Mouse (Mus musculus) small intestine, adult 2 months (tissue): ENCODE results near the gene Csrnp1. TPM values are rescaled to one million over a fixed set of nuclear protein-coding genes. Genes with fewer than 3 reads are reported as not detected.

Source experiments
- H3K27ac ChIP-seq: fragments of 200-500 bp; 2 replicates; pipeline ENCODE4 v1.5.1; 2012; ENCODE audit warnings: low read depth, low read length, control low read depth, inconsistent platforms; ENCODE audit not compliant: insufficient read depth
- H3K27me3 ChIP-seq: fragments of 200-500 bp; 2 replicates; pipeline ENCODE4 v1.6.1; 2012; ENCODE audit warnings: mild to moderate bottlenecking, moderate library complexity, low read length, inconsistent platforms; ENCODE audit not compliant: control insufficient read depth, insufficient read depth
- H3K36me3 ChIP-seq: fragments of 200-500 bp; 2 replicates; pipeline ENCODE4 v1.6.1; 2012; ENCODE audit warnings: mild to moderate bottlenecking, low read length, control low read depth, inconsistent platforms; ENCODE audit not compliant: control insufficient read depth, insufficient read depth
- H3K4me1 ChIP-seq: fragments of 200-500 bp; 2 replicates; pipeline ENCODE4 v1.6.1; 2012; ENCODE audit warnings: low read length, inconsistent platforms, mixed read lengths; ENCODE audit not compliant: control insufficient read depth, insufficient read depth, insufficient read length
- H3K4me3 ChIP-seq: fragments of 200-500 bp; 2 replicates; pipeline ENCODE4 v1.5.1; 2012; ENCODE audit warnings: low read depth, mild to moderate bottlenecking, control low read depth, inconsistent platforms, low read length, moderate library complexity
- CTCF ChIP-seq: fragments of 200-500 bp; IDR thresholded peaks from 2 replicates; pipeline ENCODE4 v1.5.1; 2012; ENCODE audit warnings: low read depth, mild to moderate bottlenecking, control low read depth, inconsistent platforms, low read length, moderate library complexity, mixed read lengths; ENCODE audit not compliant: insufficient replicate concordance, insufficient read length; ENCODE audit errors: extremely low read depth
- POLR2A ChIP-seq: fragments of 200-500 bp; IDR thresholded peaks from 2 replicates; pipeline ENCODE4 v1.6.1; 2012; ENCODE audit warnings: low read depth, mild to moderate bottlenecking, control low read depth, inconsistent platforms, low read length, moderate library complexity
- WGBS: fragments of 180-500 bp; shearing (Covaris S2); methylation state at CpG from one replicate; pipeline ENCODE4 v1.1.7; 2018; 5-methylcytosine and 5-hydroxymethylcytosine counted together
- polyA plus RNA-seq: library from polyadenylated mRNA; depleted of rRNA; stranded (reverse); fragments of >200 nt; gene quantifications from 2 replicates; pipeline ENCODE4 v1.2.3, GENCODE M21; 2012

Csrnp1 gene
- polyA plus RNA-seq, 1 experiment = 28.3 TPM

- no peak overlapping the region for H3K27ac ChIP-seq
- WGBS = under 1% methylated on average over 10 of the region's 10 CpGs
- peak overlapping the region; percentile 50 for H3K4me3 ChIP-seq
- H3K36me3 ChIP-seq = no peaks in the 10 kb centered on the region
- peak; percentile 66; the same call in 1 of the 2 replicates for TF ChIP-seq CTCF
- no peak for TF ChIP-seq POLR2A
- no peaks in the 10 kb centered on the region for H3K27me3 ChIP-seq
- H3K4me1 ChIP-seq = peaks cover 3% of the 10 kb centered on the region; the same call in 1 of the 2 replicates
Measured at GRCm38 (mm10) chr9:120011533-120011932, 27.1 kb upstream of the Csrnp1 start.

DNA sequence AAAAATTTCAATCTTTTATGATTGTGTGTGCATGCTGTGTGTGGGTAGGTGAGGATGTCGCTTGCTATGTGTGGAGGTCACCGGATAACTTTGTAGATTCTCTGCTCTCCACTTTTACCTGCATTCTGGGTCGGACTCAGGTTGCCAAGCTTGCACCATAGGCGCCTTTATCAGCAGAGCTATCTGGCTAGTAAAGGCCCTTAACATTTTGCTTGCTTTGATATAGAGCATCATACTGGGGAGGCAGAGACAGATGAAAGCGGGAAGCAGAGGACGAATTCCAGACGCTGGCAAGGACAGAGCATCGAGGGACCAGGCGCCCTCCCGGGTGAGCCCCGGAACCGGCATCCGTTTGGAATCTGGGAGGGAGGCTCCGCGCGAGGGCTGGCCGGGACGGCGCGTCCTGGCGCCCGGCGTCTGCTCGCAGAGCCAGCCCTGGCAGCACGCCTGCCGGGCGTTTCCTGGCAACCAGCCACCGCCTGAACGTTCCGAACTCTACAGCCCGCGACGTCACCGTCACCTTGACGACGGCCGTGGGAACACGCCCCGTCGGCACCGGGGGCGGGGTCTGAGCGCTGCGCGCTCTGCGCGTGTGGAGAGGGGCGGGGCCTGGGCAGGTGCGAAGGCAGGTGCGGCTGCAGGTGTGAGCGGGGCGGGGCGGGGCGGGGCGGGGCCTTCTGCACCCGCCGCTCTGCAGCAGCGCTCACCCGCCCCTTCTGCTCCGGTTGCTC, 26.5 kb upstream of the Csrnp1 start:
- peak overlapping the region; percentile 64 for H3K27ac ChIP-seq
- peak overlapping the region; percentile 50 for H3K4me3 ChIP-seq
- H3K36me3 ChIP-seq = no peaks in the 10 kb centered on the region
- H3K4me1 ChIP-seq = peaks cover 3% of the 10 kb centered on the region; the same call in 1 of the 2 replicates
- no peak for TF ChIP-seq POLR2A
- TF ChIP-seq CTCF = no peak
- no peaks in the 10 kb centered on the region for H3K27me3 ChIP-seq
- WGBS = 2% methylated on average over 57 of the region's 60 CpGs

- TF ChIP-seq CTCF = no peak
- no peak for TF ChIP-seq POLR2A
- Histone ChIP-seq H3K4me1 (peaks cover 3% of the 10 kb centered on the region; the same call in 1 of the 2 replicates), H3K36me3 (no peaks in the 10 kb centered on the region), H3K4me3 (no peak overlapping the region), H3K27me3 (no peaks in the 10 kb centered on the region), H3K27ac (no peak overlapping the region)
- 89% methylated on average over 3 of the region's 3 CpGs for WGBS
Measured at GRCm38 (mm10) chr9:120009871-120010270, 25.4 kb upstream of the Csrnp1 start.

DNA sequence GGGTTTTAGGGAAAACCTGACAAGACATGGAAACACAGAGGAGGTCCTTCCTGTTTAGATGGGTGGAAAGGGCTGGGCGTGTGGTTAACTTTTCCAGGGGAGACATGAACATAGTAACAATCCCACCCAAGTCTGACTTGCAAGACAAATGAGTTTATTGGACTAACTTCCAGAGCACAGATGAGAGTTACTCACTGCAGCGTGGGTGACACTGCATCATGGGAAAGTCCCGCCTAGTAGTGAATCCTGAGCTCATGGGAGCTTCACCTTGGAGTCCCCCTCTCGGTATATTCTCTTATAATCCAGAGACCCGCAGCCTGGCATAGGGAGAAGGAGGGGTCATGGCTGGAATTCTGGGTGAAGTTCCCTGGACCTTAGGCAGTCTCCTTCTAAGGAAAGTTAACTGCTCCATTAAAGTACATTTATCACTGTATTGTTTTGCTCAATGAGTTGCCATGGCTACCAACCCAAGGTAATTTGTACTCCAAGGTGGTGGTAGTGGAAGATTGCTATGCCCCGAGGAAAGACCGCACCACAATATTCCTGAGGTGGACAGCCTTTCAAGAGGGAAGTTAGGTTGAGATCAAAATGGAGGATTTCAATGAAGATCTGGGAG, 24.9 kb upstream of the Csrnp1 start:
- TF ChIP-seq POLR2A (no peak), CTCF (no peak)
- WGBS = 72% methylated on average over 7 of the region's 7 CpGs

DNA sequence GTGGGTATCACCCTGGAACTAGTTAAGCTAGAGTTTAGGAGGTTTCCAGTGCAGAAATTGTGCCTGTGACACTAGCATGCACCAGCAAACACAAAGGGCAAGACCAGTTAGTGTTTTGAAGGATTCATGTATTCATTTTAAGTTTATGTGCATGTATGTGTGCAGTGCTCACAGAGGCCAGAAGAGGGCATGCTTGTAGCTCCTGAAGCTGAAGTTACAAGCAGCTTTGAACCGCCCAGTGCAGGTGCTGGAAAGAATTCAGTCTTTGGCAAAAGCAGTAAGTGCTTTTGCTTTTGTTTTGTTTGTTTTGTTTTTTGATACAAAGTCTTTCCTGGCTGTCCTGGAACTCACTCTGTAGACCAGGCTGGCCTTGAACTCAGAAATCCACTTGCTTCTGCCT, 23.4 kb upstream of the Csrnp1 start:
- Histone ChIP-seq H3K36me3 (no peaks in the 10 kb centered on the region), H3K27ac (no peak overlapping the region), H3K4me3 (no peak overlapping the region), H3K4me1 (peaks cover 3% of the 10 kb centered on the region; the same call in 1 of the 2 replicates), H3K27me3 (no peaks in the 10 kb centered on the region)
- WGBS = 100% methylated on average over 1 of the region's 1 CpGs
- no peak for TF ChIP-seq CTCF
- no peak for TF ChIP-seq POLR2A

More for the DNA sequence above, 24.9 kb upstream of the Csrnp1 start:
- H3K36me3 ChIP-seq = no peaks in the 10 kb centered on the region
- no peak overlapping the region for H3K27ac ChIP-seq
- no peaks in the 10 kb centered on the region for H3K27me3 ChIP-seq
- peaks cover 3% of the 10 kb centered on the region; the same call in 1 of the 2 replicates for H3K4me1 ChIP-seq
- no peak overlapping the region for H3K4me3 ChIP-seq

DNA sequence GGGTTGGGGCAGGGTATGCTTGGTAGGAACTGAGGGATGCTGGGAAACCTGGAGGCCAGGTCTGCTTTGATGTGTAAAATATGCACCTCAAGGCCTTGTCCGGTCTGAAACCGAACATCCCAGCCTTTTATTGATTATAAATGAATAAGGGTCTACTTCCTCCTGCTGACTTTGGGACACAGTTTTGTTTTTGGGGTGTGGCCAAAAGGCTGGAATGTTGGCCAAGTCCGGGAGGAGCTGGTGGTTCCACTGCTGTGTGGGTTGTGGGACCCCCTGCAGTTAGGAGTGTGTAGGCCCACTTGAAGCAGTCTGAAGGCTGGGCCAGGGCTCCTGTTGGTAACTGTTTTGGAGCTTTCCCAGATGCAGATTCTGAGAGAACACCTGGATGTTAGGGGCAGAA, 21.5 kb upstream of the Csrnp1 start:
- Histone ChIP-seq H3K4me3 (no peak overlapping the region), H3K27ac (no peak overlapping the region), H3K36me3 (no peaks in the 10 kb centered on the region), H3K27me3 (no peaks in the 10 kb centered on the region), H3K4me1 (peaks cover 6% of the 10 kb centered on the region; the same call in 1 of the 2 replicates)
- 29% methylated on average over 3 of the region's 3 CpGs for WGBS
- TF ChIP-seq POLR2A = no peak
- TF ChIP-seq CTCF = no peak

DNA sequence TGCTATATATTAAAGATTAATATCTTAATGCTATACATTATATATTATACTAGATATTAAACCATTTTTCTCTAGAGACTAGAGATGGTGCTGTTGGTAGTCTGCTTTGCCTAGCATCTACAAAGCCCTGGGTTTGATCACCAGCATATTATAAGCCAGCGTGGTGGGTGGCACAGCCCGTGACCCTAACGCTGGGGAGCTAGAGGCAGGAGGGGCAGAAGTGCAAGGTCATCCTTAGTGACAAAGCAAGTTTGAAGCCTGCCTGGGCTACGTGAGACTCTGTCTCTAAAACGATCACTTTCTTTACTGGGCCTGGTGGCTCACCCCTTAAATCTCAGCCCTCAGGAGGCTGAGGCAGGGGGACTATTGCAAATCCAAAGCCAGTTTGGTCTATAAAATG, 18.4 kb upstream of the Csrnp1 start:
- Histone ChIP-seq H3K4me3 (no peak overlapping the region), H3K27me3 (no peaks in the 10 kb centered on the region), H3K27ac (no peak overlapping the region), H3K4me1 (peaks cover 3% of the 10 kb centered on the region; the same call in 1 of the 2 replicates), H3K36me3 (no peaks in the 10 kb centered on the region)
- 85% methylated on average over 5 of the region's 5 CpGs for WGBS
- TF ChIP-seq CTCF (no peak), POLR2A (no peak)
